Mouse (Mus musculus) lung, adult 2 months (tissue): ENCODE results near the gene Rmnd5b.

Experiments
- CTCF ChIP-seq: fragments of 200-500 bp; IDR thresholded peaks from 2 replicates; pipeline ENCODE4 v1.5.1; 2011; ENCODE audit warnings: mild to moderate bottlenecking, low read length, control low read depth; ENCODE audit not compliant: insufficient read depth
- POLR2A ChIP-seq: fragments of 200-500 bp; IDR thresholded peaks from 2 replicates; pipeline ENCODE4 v1.6.1; 2011; ENCODE audit warnings: low read depth, mild to moderate bottlenecking, control low read depth, low read length, borderline replicate concordance; ENCODE audit errors: extremely low read depth

- TF ChIP-seq CTCF, result no peak
- no peak for TF ChIP-seq POLR2A
Observed at GRCm38 (mm10) chr11:51625187-51625820, 10.4 kb downstream of the Rmnd5b start.
